Mouse (Mus musculus) lung, adult 2 months (tissue): Measurements from ENCODE around the gene Pomgnt1.

ENCODE experiments used
- CTCF ChIP-seq: fragments of 200-500 bp; IDR thresholded peaks from 2 replicates; pipeline ENCODE4 v1.5.1; 2011; ENCODE audit warnings: mild to moderate bottlenecking, low read length, control low read depth; ENCODE audit not compliant: insufficient read depth
- POLR2A ChIP-seq: fragments of 200-500 bp; IDR thresholded peaks from 2 replicates; pipeline ENCODE4 v1.6.1; 2011; ENCODE audit warnings: low read depth, mild to moderate bottlenecking, control low read depth, low read length, borderline replicate concordance; ENCODE audit errors: extremely low read depth

GRCm38 (mm10) chr4:116174466-116175116, 51.0 kb downstream of the Pomgnt1 start:
- TF ChIP-seq CTCF (no peak), POLR2A (no peak)
